Mouse (Mus musculus) heart, adult 2 months (tissue): ENCODE data around the gene Cdkl3.

ENCODE experiments used
- CTCF ChIP-seq: fragments of 200-600 bp; IDR thresholded peaks from 2 replicates; pipeline ENCODE4 v1.8.1; 2022; ENCODE audit warnings: antibody characterized with exemption, mild to moderate bottlenecking, moderate library complexity
- POLR2A ChIP-seq: fragments of 200-500 bp; IDR thresholded peaks from 2 replicates; pipeline ENCODE4 v1.6.1; 2011; ENCODE audit warnings: mild to moderate bottlenecking, low read depth, low read length, control low read depth; ENCODE audit not compliant: insufficient read depth

- 0 out of 2 replicates have a peak, but pooled peaks have one; percentile 50 for TF ChIP-seq POLR2A
- peak; percentile 93 for TF ChIP-seq CTCF
These were observed 36.3 kb upstream of the Cdkl3 start, which contains the start of gene Cdkn2aipnl for GRCm38 (mm10) chr11:51967443-51968401.
